Mouse (Mus musculus): ENCODE measurements around the gene Gcm2.

Gcm2 gene

DNA sequence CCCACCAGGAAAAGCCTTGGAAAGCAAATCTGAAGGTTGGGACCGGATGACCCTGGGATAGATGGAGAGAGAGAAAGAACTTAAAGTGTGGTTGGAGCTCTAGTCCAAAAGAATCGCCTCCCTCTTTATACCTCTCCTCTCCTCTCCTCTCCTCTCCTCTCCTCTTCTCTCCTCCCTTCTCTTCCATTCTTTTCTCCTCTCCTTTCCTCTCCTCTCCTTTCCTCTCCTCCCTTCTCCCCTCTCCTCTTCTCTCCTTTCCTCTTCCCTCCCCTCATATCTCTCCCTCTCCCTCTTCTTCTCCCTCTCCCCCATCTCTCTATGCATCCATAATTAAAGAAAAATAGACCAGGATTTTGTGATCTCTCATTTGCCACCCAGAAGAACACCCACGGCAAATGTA is at the start of gene Gcm2:
Gene Gcm2, minus strand, starts transcription at position 101 of the 400 bp plus-strand sequence.
- DNase-seq (ENCODE audit: low read depth): no peak

- DNase-seq (ENCODE audit: low read depth): no peak
These were observed 47.6 kb upstream of the Gcm2 start for GRCm38 (mm10) chr13:41158426-41158825.

GRCm38 (mm10) chr13:41153146-41153545 is 42.3 kb upstream of the Gcm2 start:
- DNase-seq (ENCODE audit: low read depth): no peak

GRCm38 (mm10) chr13:41146271-41146670 is 35.4 kb upstream of the Gcm2 start:
- peak; percentile 33 for DNase-seq (ENCODE audit: low read depth)

- no peak for DNase-seq (ENCODE audit: low read depth)
These were observed 34.7 kb upstream of the Gcm2 start for GRCm38 (mm10) chr13:41145433-41145970.

DNA sequence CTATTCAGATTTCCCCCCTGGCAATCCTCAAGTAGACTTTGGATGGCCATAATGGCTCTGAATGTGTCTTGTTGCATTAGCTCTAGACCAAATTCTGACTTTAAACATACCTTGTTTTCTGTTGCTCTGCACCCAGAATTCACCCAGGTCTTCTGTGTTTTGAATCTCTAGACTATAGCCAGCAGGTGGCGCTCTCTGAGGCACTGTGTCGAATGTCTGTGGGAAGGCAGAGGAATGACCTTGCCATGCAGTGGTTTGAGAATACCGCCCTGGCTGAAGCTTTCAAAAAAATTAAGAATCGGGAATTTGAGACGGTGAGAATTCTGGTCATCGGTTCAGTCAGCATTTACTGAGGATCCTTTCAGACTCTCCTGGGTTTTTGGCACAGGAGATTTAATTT is 24.1 kb upstream of the Gcm2 start:
- peak; percentile 37 for DNase-seq (ENCODE audit: low read depth)

- DNase-seq (ENCODE audit: low read depth): no peak
These were observed 18.2 kb upstream of the Gcm2 start for GRCm38 (mm10) chr13:41129061-41129460.

DNA sequence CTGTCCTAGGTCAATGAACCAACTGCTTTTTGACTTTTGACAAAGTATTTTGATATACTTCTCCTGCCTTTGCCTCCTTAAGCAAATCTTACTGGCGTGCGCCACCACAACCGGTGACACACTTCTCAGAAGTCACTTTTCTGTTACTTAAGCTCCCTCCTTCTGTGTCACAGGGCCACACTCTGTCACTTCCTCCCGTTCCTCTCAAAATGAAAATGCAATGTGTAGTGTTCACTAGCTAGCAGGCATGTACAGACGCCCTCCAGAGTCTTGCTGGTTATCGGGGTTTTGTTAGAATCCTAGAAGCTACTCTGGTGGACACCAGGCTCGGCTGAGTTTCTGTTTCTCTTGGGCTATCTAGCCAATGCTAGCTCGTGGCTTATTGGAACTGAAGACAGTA is 17.5 kb upstream of the Gcm2 start:
- no peak for DNase-seq (ENCODE audit: low read depth)

DNA sequence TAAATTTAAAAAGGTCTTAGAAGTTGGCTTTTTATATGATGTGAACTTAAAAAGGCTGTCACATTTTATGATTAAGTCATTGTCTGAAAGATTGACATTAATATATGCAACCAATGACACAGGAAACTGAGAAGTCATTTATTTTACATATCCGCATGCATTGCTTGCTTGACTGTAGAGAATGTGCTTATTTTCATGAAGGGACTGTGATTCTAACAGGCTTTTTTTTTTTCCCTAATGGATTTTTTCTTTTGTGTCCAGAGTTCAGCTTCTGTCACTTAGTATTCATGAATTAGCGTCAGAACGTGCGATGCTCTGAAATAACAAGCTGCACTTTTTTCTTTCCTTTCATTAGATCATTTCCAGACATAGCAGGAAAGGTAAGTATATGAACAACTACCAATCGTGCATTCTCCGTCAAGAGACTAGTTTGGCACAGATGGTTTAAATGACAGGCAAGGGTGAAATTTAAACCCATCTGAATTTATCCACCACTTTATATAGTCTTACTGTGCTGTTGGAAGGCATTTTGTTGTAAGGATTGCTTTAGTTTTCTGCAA is 12.9 kb upstream of the Gcm2 start:
- no peak for DNase-seq (ENCODE audit: low read depth)

DNA sequence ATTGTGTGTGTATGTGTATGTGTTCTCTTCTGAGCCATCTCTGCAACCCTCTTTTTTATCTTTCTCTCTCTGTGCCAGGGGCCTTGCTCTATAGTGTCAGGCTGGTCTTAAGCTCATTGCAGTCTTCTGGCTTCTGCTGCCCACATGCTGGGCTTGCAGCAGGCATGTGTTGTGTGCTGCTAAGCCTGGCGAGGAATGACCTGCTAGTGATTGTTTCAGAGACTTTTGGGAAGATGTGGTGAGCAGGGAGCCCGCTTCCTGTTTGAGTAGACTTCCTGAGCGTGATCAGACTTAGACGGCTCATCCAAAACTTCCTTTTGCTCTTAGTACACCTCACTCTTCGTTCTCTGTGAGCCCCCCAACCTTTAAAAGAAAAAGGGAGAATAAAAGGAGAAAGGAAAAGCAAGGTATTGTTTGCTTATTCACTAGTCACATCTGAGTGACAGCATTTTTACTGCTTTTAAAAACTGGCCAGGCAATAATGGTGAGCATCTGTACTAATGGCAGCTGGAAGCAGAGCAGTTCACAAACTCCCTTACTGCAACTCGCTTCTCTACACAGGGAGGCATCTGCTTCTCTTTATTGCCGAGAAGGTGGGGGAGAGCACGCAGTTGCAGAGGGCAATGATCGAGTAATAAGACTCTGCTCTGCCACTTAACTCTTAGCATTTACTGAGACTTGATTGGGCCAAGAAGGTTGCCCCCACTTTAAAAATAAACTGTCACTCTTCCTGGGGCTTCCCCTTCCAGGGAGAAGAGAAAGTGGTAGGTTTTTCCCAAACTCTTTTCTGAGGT is 8.5 kb upstream of the Gcm2 start:
- no peak for DNase-seq (ENCODE audit: low read depth)

GRCm38 (mm10) chr13:41113940-41114339 is 3.1 kb upstream of the Gcm2 start, which contains the start of gene Sycp2l:
TSS of gene Sycp2l (plus strand) at chr13:41114307.
- no peak for DNase-seq (ENCODE audit: low read depth)

DNA sequence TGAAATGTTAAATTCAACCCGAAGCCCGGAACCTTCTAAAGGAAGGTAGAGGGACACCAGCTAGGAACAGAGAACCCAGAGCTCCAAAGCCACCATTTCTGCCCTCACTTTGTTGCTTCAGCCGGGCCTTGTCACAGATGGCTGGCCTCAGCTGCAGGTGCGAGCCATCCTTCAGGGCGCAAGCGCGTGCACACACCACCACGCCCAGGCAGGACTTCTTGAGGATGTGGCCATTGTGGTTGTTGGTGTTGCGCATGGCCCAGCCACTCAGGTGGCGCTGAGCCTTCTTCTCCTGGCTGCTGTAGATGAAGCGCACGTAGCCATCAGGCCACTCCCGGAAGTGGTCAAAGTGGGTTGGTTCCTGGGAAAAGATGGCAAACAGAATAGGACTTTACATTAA is 5.3 kb downstream of the Gcm2 start:
- no peak for DNase-seq (ENCODE audit: low read depth)

DNA sequence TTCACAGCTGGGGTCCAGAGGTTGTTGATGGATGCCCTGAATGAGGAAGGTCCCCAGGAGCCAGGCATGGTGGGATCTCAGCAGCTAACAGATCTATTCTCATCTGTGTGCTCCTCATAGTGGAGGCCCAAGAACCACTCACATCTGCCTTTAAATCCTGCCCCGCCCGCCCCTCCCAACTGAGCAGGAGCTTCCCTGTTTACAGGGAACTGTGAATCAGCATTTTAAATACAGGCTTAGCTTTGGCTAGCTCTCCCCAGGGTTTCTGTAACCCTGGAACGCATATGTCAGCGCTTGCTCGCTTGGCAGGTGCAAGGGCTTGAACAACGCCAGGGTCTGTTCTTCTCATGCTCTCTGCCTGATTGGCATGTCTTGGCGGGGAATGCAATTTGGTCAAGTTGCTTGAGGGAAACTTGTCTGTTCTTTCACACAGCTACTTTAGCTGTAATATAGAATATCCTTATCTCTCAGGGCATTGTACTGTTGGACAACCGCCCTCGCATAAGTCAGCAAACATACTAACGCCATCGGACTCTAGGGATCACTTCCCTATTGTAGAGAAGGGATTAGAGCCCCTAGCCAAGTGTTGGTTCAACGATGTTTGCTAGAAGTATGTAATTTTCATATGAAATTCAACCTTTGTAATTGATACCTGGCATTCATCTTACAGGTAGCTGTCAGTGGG is 6.9 kb downstream of the Gcm2 start:
- DNase-seq (ENCODE audit: low read depth): no peak

DNA sequence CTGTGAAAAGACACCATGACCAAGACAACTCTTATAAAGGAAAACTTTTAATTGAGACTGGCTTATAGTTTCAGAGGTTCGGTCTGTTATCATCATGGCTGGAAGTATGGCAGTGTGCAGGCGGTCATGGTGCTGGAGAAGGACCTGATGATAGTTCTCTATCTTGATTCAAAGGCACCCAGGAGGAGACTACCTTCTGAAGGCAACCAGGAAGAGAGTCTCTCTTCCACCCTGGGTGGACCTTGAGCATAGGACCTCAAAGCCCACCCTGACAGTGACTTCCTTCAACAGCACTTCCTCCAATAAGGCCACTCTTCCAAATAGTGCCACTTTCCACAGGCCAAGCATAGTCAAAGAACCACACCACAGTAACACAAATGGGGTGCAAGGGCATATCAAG is 10.8 kb downstream of the Gcm2 start:
- no peak for DNase-seq (ENCODE audit: low read depth)

- no peak for DNase-seq (ENCODE audit: low read depth)
These were observed 12.5 kb downstream of the Gcm2 start for GRCm38 (mm10) chr13:41098325-41098724.

GRCm38 (mm10) chr13:41097324-41098058 is 13.3 kb downstream of the Gcm2 start:
- DNase-seq (ENCODE audit: low read depth): no peak

- DNase-seq (ENCODE audit: low read depth): no peak
These were observed 16.7 kb downstream of the Gcm2 start for GRCm38 (mm10) chr13:41094160-41094559.

DNA sequence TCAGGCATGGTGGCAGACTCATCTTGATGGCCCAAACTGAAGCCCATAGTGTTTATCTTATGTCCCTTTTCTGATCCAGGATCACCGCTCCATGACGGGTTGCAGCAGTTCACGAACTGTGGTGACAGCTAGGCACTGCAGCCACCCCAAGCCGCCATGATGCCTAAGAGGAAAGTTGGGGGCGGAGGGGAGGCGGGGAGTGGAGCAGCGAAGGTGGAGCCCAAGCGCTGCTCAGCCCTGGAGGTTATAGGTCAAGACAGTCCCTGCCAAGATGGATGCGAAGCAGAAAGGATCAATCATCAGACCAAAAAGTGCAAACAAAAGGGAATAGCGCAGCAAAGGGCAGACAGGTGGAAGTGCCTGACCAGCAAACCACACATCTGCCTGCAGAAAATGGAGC is 19.6 kb downstream of the Gcm2 start:
- DNase-seq (ENCODE audit: low read depth): no peak

DNA sequence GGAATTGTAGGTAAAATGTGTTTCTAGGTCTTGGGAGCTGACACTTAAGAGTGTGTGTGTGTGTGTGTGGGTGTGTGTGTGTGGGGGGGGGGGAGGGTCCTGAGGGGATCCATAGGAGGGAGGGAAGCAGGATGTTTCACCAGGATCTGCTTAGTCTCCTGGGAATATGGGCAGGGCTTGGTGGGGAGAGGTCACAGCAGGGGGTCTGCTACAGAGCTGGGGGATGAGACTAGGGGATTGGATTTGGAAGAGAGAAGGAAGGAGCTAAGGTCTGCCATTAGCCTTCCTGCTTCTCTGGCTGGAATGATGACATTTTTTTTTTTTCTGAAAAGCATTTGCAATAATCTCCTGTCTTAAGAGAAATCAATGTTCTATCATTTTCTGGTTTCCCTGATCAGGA is 22.1 kb downstream of the Gcm2 start:
- no peak for DNase-seq (ENCODE audit: low read depth)

DNA sequence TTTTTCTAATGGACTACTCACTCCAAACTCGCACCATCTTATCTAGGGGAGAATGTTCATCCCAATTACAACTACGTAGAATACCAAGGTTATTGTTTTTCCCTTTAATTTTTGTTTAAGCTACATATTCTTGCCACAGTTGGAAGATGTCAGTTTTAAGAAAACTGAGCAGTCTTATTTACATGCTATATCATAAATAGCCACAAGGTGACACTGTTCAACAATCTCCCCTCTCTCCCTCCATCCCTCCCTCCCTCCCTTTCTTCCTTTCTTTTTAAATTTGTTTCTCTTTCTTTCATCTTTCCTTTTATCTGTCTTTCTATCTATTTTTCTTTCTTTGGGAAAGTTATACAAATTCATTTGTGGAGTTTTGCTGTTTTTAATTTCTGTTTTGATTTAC is 25.7 kb downstream of the Gcm2 start:
- no peak for DNase-seq (ENCODE audit: low read depth)

DNA sequence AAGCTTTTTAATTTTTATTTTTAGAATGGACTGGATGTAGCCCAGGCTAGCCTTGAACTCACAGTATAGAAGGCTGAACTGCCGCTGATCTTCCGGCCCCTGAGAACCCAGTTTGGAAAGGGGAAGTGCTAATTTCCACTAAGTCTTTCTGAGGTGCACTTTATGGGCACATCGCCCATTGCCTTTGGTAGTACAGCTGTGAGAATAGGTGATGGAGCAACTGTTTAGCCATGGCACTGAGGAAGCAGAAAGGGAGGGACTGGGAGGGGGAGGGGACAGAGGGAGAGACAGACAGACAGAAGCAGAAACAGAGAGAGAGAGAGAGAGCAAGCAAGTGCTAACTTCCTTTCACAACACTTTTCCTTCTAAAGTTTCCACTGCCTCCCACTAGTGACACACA is 26.3 kb downstream of the Gcm2 start:
- DNase-seq (ENCODE audit: low read depth): no peak

- DNase-seq (ENCODE audit: low read depth): no peak
These were observed 30.1 kb downstream of the Gcm2 start for GRCm38 (mm10) chr13:41080700-41081099.
